Mouse (Mus musculus) ES-CJ7 (cell line): ENCODE measurements around the gene Elp5.
"Not testable (repeated sequence)": the region's sequence is repeated elsewhere in the genome, so short reads cannot be mapped to it uniquely, and the experiment has no call there.

Experiments
- DNase-seq: peaks from one replicate; pipeline ENCODE4 v3.0.0; 2011; ENCODE audit warnings: low read depth, low spot score

Gene Elp5

GRCm38 (mm10) chr11:69935137-69935879, 47.0 kb downstream of the Elp5 start, which contains the start of gene Ybx2:
Ybx2 (plus strand) TSS chr11:69935796.
- peak; percentile 96 for DNase-seq

- DNase-seq = no peak
These were observed 47.6 kb downstream of the Elp5 start for GRCm38 (mm10) chr11:69934681-69935080.

DNA sequence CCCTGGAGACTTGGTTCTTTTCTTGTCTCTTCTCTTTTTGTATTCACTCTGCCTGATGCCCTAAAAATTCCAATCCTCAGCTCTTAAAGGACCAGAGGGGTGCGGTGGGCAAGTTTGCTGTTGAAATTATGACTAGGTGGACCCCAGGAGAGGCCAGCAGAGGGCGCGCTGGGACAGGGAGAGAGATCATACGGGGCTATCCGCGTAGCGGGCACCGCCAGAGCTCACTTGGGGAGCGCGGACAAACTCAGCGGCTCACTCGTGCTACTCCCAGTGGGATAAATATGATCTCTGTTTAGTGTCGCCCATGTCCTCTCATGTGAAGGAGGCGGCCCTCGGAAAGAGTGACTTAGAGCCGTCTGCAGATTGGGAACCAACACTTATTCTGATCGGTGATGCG, 48.1 kb downstream of the Elp5 start:
- peak; percentile 88 for DNase-seq

- DNase-seq = no peak
These were observed 49.3 kb downstream of the Elp5 start for GRCm38 (mm10) chr11:69933066-69933465.

DNA sequence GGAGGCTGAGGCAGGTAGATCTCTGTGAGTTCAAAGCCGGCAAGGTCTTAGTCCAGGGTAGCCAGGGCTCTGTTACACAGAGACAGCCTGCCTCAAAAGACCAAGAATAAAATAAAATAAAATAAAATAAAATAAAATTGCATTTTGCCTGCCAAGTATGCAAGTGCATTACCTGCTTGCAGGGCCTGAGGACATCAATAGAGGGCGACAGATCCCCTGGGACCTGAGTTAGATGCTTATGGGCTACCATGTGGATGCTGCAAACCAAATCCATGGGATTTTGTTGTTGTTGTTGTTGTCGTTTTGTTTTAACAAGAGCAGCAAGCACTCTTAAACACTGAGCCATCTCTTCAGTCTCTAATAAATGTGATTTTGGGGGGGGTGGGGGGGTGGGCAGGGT, 50.1 kb downstream of the Elp5 start:
- peak; percentile 60 for DNase-seq

- no peak for DNase-seq
These were observed 50.5 kb downstream of the Elp5 start for GRCm38 (mm10) chr11:69931769-69932168.

- no peak for DNase-seq
These were observed 51.3 kb downstream of the Elp5 start for GRCm38 (mm10) chr11:69930967-69931537.

- DNase-seq = not testable (repeated sequence)
These were observed 52.1 kb downstream of the Elp5 start for GRCm38 (mm10) chr11:69930176-69930575.

DNA sequence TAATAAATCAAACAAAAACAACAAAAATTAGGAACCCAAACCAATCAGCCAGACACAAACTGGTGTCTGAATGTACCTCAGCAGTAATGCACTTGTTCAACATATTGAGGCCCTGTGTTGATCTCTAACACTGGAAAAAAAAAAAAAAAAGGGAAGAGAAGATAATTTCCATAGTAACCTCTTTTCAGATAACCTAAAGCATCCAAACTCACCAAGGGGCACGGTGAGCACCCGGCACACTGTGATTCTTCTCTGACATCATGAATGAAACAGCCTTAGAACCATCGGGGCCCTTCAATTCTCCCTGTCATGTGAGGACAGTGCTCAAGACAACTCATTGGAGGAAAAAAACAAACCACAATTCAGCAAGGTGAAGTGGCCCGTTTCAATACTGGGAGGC, 52.6 kb downstream of the Elp5 start:
- no peak for DNase-seq

- DNase-seq = no peak
These were observed 54.8 kb downstream of the Elp5 start for GRCm38 (mm10) chr11:69927501-69927900.

DNA sequence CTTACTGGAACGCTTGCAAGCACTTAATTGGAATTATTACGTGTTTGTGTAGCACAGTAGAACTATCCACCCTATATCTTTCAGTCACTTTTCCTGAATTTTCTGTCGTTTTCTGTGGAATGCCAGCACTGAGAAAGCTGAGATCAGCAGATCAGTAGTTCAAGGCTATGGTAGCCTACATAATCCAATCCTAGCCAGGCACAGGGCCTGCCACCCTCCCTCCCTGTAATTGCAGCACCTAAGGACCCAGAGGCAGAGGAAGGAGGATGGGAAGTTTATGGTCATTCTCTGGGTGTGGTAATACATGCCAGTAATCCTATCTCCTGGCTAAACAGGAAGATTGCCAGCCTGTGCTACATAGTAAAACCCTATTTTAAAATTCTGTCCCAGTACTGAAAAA, 59.5 kb downstream of the Elp5 start:
- DNase-seq = no peak

GRCm38 (mm10) chr11:69922012-69922756, 60.1 kb downstream of the Elp5 start:
- peak; percentile 49 for DNase-seq

GRCm38 (mm10) chr11:69921114-69922011, 61.0 kb downstream of the Elp5 start, which contains the start of gene Eif5a:
Eif5a (minus strand) TSS chr11:69921958.
- peak; percentile 100 for DNase-seq

DNA sequence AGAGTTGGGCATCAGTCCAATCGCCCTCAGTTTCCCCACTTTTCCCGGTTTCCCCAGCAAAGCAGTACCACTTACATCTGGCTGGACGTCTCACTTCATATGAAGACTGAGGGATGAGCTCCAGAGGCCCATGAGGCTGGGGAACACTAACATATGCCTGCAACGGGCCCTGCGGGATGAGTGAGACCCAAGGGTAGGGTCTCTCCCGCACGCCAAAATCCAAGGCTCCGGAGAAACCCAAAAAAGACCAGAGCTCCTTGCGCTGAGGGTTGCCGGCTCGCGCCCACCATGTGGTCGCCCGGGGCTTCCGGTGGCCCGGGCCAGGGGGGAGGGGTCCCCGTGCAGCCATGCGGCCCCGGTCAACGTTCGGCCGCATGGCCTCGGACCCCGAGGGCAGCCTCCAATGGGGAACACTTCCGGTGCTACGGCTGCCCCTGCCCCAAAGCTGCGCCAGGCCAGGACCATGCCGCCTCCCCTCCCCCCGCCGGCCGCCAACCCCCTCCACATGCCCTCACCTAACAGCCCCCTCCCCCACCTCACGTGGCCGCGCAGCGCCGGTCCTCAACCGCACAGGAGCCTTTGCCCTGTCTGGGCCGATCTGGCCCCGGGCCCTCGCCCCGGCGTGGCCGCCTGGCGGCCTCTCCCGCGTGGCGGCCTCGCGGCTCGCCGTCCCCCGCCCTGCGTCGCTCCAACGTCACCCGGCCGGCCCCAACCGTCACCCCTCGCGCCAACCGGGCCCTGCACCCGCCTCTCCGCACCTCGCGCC, 61.9 kb downstream of the Elp5 start:
- peak; percentile 80 for DNase-seq

DNA sequence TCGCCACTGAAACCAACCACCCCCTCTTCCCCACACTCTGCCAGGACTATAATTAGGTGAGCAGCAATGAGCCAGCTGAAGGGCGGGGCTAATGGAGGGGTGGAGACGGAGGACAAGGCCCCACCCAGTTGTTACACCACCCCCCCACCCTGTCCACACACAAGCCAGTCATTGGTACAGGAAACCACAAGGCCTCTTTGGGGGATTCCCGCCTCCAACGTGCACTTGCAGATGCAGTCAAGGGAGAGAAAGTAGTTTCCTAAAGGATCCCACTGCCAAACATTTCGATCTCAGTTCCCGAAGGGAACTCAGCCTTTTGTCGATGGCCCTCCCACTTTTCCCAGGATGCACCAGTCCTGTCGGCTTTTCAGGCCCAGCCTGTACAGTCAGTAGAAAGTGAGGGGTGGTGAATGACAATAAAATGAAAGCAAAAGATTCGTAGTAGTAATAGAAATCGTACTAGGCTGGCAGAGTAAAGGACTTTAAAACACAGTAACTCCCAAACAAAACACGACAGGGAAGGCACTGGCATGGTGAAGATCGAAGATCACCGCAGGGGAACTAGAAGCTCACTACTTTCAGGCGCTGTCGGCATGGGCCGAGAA, 62.6 kb downstream of the Elp5 start:
- DNase-seq = peak; percentile 92

DNA sequence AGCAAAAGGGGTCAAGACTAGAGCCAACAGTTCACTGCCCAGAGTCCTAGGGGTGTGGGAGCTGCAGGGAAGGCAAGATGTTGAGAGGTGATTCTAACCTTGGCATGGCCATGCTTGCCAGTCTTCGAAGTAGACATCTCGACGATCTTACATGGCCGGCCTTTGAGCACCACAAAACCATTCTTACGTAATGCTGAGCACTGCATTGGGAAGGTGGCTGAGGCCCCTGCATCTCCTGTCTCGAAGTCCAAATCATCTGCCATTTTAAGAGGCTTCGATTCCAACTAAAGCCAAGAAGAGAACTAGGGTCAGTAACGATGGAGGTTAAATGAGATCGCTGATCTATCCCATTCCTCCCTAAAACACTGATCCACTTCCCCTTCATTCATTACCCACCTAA, 63.3 kb downstream of the Elp5 start:
- no peak for DNase-seq
